Mouse (Mus musculus) MEL (cell line): Measurements from ENCODE around the gene Josd2. TPM values are rescaled to one million over a fixed set of nuclear protein-coding genes. Genes with fewer than 3 reads are reported as not detected.

Experiments
- DNase-seq: peaks from one replicate; pipeline ENCODE4 v3.0.0; 2011; ENCODE audit warnings: low read depth, low spot score
- H3K27ac ChIP-seq: 2 replicates; pipeline ENCODE4 v1.5.1; 2012; ENCODE audit warnings: low read depth, mild to moderate bottlenecking, control low read depth, low read length, moderate library complexity; ENCODE audit not compliant: control insufficient read depth
- H3K27me3 ChIP-seq, 2 experiments: fragments of 150-350 bp in 1 of 2; sonication (generic) in 1 of 2; 2 replicates each; pipeline ENCODE4 v1.6.1; 2012; ENCODE audit warnings: low read length in 2 of 2, mild to moderate bottlenecking in 2 of 2, improper control_type of control experiment in 1 of 2, moderate library complexity in 1 of 2; ENCODE audit not compliant: insufficient read depth in 2 of 2, control insufficient read depth in 1 of 2
- H3K36me3 ChIP-seq, 2 experiments: 2 replicates each; pipeline ENCODE4 v1.6.1; 2012 to 2014; ENCODE audit warnings: low read length in 2 of 2, improper control_type of control experiment in 1 of 2, inconsistent platforms in 1 of 2, mild to moderate bottlenecking in 1 of 2; ENCODE audit not compliant: insufficient read depth in 2 of 2, control insufficient read depth in 1 of 2
- H3K4me1 ChIP-seq, 2 experiments: fragments of 150-350 bp in 1 of 2; sonication (generic) in 1 of 2; 2 replicates each; pipeline ENCODE4 v1.6.1; 2012; ENCODE audit warnings: low read length in 2 of 2, improper control_type of control experiment in 1 of 2, mild to moderate bottlenecking in 1 of 2; ENCODE audit not compliant: insufficient read depth in 2 of 2, control insufficient read depth in 1 of 2
- H3K4me3 ChIP-seq, 2 experiments: fragments of 150-350 bp in 1 of 2; sonication (generic) in 1 of 2; 2 replicates each; pipeline ENCODE4 v1.5.1; 2012; ENCODE audit warnings: low read depth in 2 of 2, low read length in 2 of 2, mild to moderate bottlenecking in 2 of 2, moderate library complexity in 2 of 2, control low read depth in 1 of 2, improper control_type of control experiment in 1 of 2; ENCODE audit not compliant: control insufficient read depth in 1 of 2, insufficient read depth in 1 of 2
- H3K79me2 ChIP-seq: 2 replicates; pipeline ENCODE4 v1.6.1; 2012; ENCODE audit warnings: mild to moderate bottlenecking, low read length, moderate library complexity; ENCODE audit not compliant: control insufficient read depth, poor library complexity, insufficient read depth
- H3K9ac ChIP-seq: 2 replicates; pipeline ENCODE4 v1.6.1; 2012; ENCODE audit warnings: low read depth, mild to moderate bottlenecking, control low read depth, low read length, moderate library complexity; ENCODE audit not compliant: control insufficient read depth, poor library complexity, severe bottlenecking
- H3K9me3 ChIP-seq: fragments of 150-350 bp; sonication (generic); replicated peaks from 2 replicates; pipeline ENCODE4 v1.6.1; 2012; ENCODE audit warnings: mild to moderate bottlenecking, low read length, improper control_type of control experiment, moderate library complexity; ENCODE audit not compliant: insufficient read depth
- CHD1 ChIP-seq: IDR thresholded peaks from 2 replicates; pipeline ENCODE4 v1.6.1; 2012; ENCODE audit warnings: low read depth, mild to moderate bottlenecking, inconsistent platforms, low read length, improper control_type of control experiment
- E2F4 ChIP-seq: IDR thresholded peaks from 2 replicates; pipeline ENCODE4 v1.6.1; 2011; ENCODE audit warnings: low read depth, low read length, improper control_type of control experiment, borderline replicate concordance
- EP300 ChIP-seq, 2 experiments: IDR thresholded peaks; 2 replicates each; pipeline ENCODE4 v1.6.1; 2011; ENCODE audit warnings: improper control_type of control experiment in 2 of 2, low read length in 2 of 2, low read depth in 1 of 2, mild to moderate bottlenecking in 1 of 2
- ETS1 ChIP-seq: IDR thresholded peaks from 2 replicates; pipeline ENCODE4 v1.6.1; 2012; ENCODE audit warnings: low read depth, mild to moderate bottlenecking, inconsistent platforms, low read length, improper control_type of control experiment, moderate library complexity
- GABPA ChIP-seq: IDR thresholded peaks from 2 replicates; pipeline ENCODE4 v1.6.1; 2012; ENCODE audit warnings: low read depth, mild to moderate bottlenecking, inconsistent platforms, low read length, improper control_type of control experiment, moderate library complexity
- GATA1 ChIP-seq: IDR thresholded peaks from 2 replicates; pipeline ENCODE4 v1.6.1; 2011; ENCODE audit warnings: low read depth, low read length, improper control_type of control experiment
- HCFC1 ChIP-seq: IDR thresholded peaks from 2 replicates; pipeline ENCODE4 v1.6.1; 2012; ENCODE audit warnings: low read depth, mild to moderate bottlenecking, inconsistent platforms, low read length, improper control_type of control experiment, moderate library complexity
- JUND ChIP-seq: IDR thresholded peaks from 2 replicates; pipeline ENCODE4 v1.6.1; 2011; ENCODE audit warnings: low read depth, mild to moderate bottlenecking, improper control_type of control experiment, low read length
- KAT2A ChIP-seq: conservative IDR thresholded peaks from 2 replicates; pipeline ENCODE4 v1.6.1; 2012; ENCODE audit warnings: low read depth, low read length, improper control_type of control experiment, inconsistent platforms
- MAX ChIP-seq: IDR thresholded peaks from 2 replicates; pipeline ENCODE4 v1.6.1; 2011; ENCODE audit warnings: low read length, improper control_type of control experiment
- MEF2A ChIP-seq: IDR thresholded peaks from 2 replicates; pipeline ENCODE4 v1.6.1; 2014; ENCODE audit warnings: low read depth, mild to moderate bottlenecking, inconsistent platforms, low read length, improper control_type of control experiment; ENCODE audit not compliant: poor library complexity, insufficient replicate concordance, severe bottlenecking; ENCODE audit errors: extremely low read depth
- NELFE ChIP-seq: IDR thresholded peaks from 2 replicates; pipeline ENCODE4 v1.6.1; 2011; ENCODE audit warnings: low read depth, low read length, improper control_type of control experiment
- POLR2A ChIP-seq, 2 experiments: IDR thresholded peaks; 2 replicates each; pipeline ENCODE4 v1.6.1; 2011 to 2012; ENCODE audit warnings: low read length in 2 of 2, mild to moderate bottlenecking in 2 of 2, control low read depth in 1 of 2, improper control_type of control experiment in 1 of 2, low read depth in 1 of 2, moderate library complexity in 1 of 2; ENCODE audit not compliant: control insufficient read depth in 1 of 2, insufficient read depth in 1 of 2, poor library complexity in 1 of 2
- POLR2AphosphoS2 ChIP-seq: IDR thresholded peaks from 2 replicates; pipeline ENCODE4 v1.6.1; 2011; ENCODE audit warnings: low read length, improper control_type of control experiment
- RAD21 ChIP-seq: IDR thresholded peaks from 2 replicates; pipeline ENCODE4 v1.6.1; 2011; ENCODE audit warnings: mild to moderate bottlenecking, low read depth, low read length, improper control_type of control experiment
- RCOR1 ChIP-seq: IDR thresholded peaks from 2 replicates; pipeline ENCODE4 v1.6.1; 2012; ENCODE audit warnings: low read depth, mild to moderate bottlenecking, inconsistent platforms, low read length, improper control_type of control experiment
- SMC3 ChIP-seq: IDR thresholded peaks from 2 replicates; pipeline ENCODE4 v1.6.1; 2011; ENCODE audit warnings: low read depth, low read length, improper control_type of control experiment
- TAL1 ChIP-seq: IDR thresholded peaks from 2 replicates; pipeline ENCODE4 v1.6.1; 2012; ENCODE audit warnings: mild to moderate bottlenecking, inconsistent platforms, low read length, moderate library complexity, mixed read lengths
- TBP ChIP-seq: IDR thresholded peaks from 2 replicates; pipeline ENCODE4 v1.8.0; 2011; ENCODE audit warnings: low read depth, low read length, improper control_type of control experiment
- UBTF ChIP-seq: IDR thresholded peaks from 2 replicates; pipeline ENCODE4 v1.6.1; 2012; ENCODE audit warnings: low read depth, mild to moderate bottlenecking, inconsistent platforms, low read length, improper control_type of control experiment, moderate library complexity, borderline replicate concordance; ENCODE audit not compliant: insufficient read depth
- USF1 ChIP-seq: IDR thresholded peaks from 2 replicates; pipeline ENCODE4 v1.6.1; 2014; ENCODE audit warnings: low read depth, mild to moderate bottlenecking, inconsistent platforms, low read length, improper control_type of control experiment, moderate library complexity
- USF2 ChIP-seq, 2 experiments: IDR thresholded peaks; 2 replicates each; pipeline ENCODE4 v1.6.1; 2011 to 2012; ENCODE audit warnings: improper control_type of control experiment in 2 of 2, low read length in 2 of 2, borderline replicate concordance in 1 of 2, inconsistent platforms in 1 of 2, low read depth in 1 of 2, mild to moderate bottlenecking in 1 of 2; ENCODE audit not compliant: insufficient read depth in 1 of 2
- ZC3H11A ChIP-seq: IDR thresholded peaks from 2 replicates; pipeline ENCODE4 v1.6.1; 2012; ENCODE audit warnings: low read depth, mild to moderate bottlenecking, inconsistent platforms, low read length, improper control_type of control experiment
- ZKSCAN1 ChIP-seq: IDR thresholded peaks from 2 replicates; pipeline ENCODE4 v1.6.1; 2012; ENCODE audit warnings: low read depth, mild to moderate bottlenecking, inconsistent platforms, low read length, improper control_type of control experiment, moderate library complexity
- ZNF384 ChIP-seq: IDR thresholded peaks from 2 replicates; pipeline ENCODE4 v1.6.1; 2012; ENCODE audit warnings: low read depth, mild to moderate bottlenecking, inconsistent platforms, low read length, improper control_type of control experiment
- polyA plus RNA-seq, 2 experiments: library from polyadenylated mRNA; stranded (reverse) in 1 of 2; unstranded in 1 of 2; fragments of >175 nt in 1 of 2; fragments of >200 nt in 1 of 2; gene quantifications; 2 replicates each; pipeline versions ENCODE4 v1.2.1 to v1.2.4; 2012; ENCODE audit warnings: low replicate concordance in 2 of 2, low read depth in 1 of 2; ENCODE audit not compliant: insufficient read length in 2 of 2, insufficient read depth in 1 of 2, missing spikeins in 1 of 2
- total RNA-seq: library from RNA; depleted of rRNA; stranded (reverse); fragments of 300-350 nt; gene quantifications from 2 replicates; pipeline ENCODE4 v1.2.3, GENCODE M21; 2012

The Josd2 gene
- total and polyA plus RNA-seq, 3 experiments, result 95.5 to 141 TPM; not detected in 1

GRCm38 (mm10) chr7:44465111-44465510 is 2.7 kb upstream of the Josd2 start, which contains the start of gene Aspdh:
TSS of gene Aspdh (plus strand) at chr7:44465391.
- TF ChIP-seq POLR2AphosphoS2 (no peak), GABPA (no peak), UBTF (no peak), GATA1 (no peak), E2F4 (no peak), NELFE (no peak), HCFC1 (no peak), USF1 (no peak), ETS1 (no peak), JUND (no peak), RAD21 (no peak), TAL1 (no peak), SMC3 (no peak), MEF2A (no peak)
- H3K27me3 ChIP-seq, result no peaks in the 10 kb centered on the region

GRCm38 (mm10) chr7:44466006-44466887 is 1.5 kb upstream of the Josd2 start:
- no peak overlapping the region for H3K9ac ChIP-seq
- no peak for DNase-seq
- H3K36me3 ChIP-seq, result no peaks in the 10 kb centered on the region
- H3K4me3 ChIP-seq, result no peak overlapping the region
- no peak for TF ChIP-seq ZKSCAN1
- no peak for TF ChIP-seq ZNF384
- TF ChIP-seq RCOR1, result no peak
- no peak for TF ChIP-seq GABPA
- no peak for TF ChIP-seq KAT2A
- TF ChIP-seq RAD21, result no peak
- no peak for TF ChIP-seq MAX
- TF ChIP-seq SMC3, result no peak
- TF ChIP-seq NELFE, result no peak
- no peak for TF ChIP-seq USF2 (IDR thresholded peaks at IDR 0.05; ENCODE audit: borderline replicate concordance in 1 of 2, insufficient read depth in 1 of 2, low read depth in 1 of 2, low read length in 2 of 2)
- TF ChIP-seq ZC3H11A, result no peak
- no peak for TF ChIP-seq E2F4
- no peak for TF ChIP-seq GATA1
- no peak for TF ChIP-seq CHD1
- no peak for TF ChIP-seq HCFC1
- no peak for TF ChIP-seq TBP
- TF ChIP-seq UBTF, result no peak
- TF ChIP-seq EP300 (IDR thresholded peaks at IDR 0.05; ENCODE audit: low read depth in 1 of 2, low read length in 2 of 2), result no peak
- TF ChIP-seq POLR2A (IDR thresholded peaks at IDR 0.05; ENCODE audit: control insufficient read depth in 1 of 2, insufficient read depth in 1 of 2, low read depth in 1 of 2, low read length in 2 of 2, poor library complexity in 1 of 2), result no peak
- H3K9me3 ChIP-seq, result no peaks in the 10 kb centered on the region
- H3K27me3 ChIP-seq, result no peaks in the 10 kb centered on the region
- peaks cover 0 to 13% of the 10 kb centered on the region in 2 experiments; a peak in 2 of 4 replicates for H3K4me1 ChIP-seq
- H3K79me2 ChIP-seq, result peaks cover 3% of the 10 kb centered on the region
- no peak overlapping the region for H3K27ac ChIP-seq

More at GRCm38 (mm10) chr7:44465111-44465510, 2.7 kb upstream of the Josd2 start, which contains the start of gene Aspdh:
- no peak within 1 kb of the TSS for H3K27ac ChIP-seq
- no peaks in the 10 kb centered on the region for H3K9me3 ChIP-seq
- H3K9ac ChIP-seq, result no peak within 1 kb of the TSS
- H3K36me3 ChIP-seq, result no peaks in the 10 kb centered on the region
- H3K79me2 ChIP-seq, result peaks cover 3% of the 10 kb centered on the region
- peaks cover 0 to 13% of the 10 kb centered on the region in 2 experiments; a peak in 2 of 4 replicates for H3K4me1 ChIP-seq
- no peak for DNase-seq
- no peak within 1 kb of the TSS for H3K4me3 ChIP-seq
